Mouse (Mus musculus) heart, embryonic 15.5 days (tissue): ENCODE measurements at regions not wholly inside any gene's neighbourhood (a gene's known extent, or its start where the extent isn't known, plus 50 kb on each side); places are given as distances from the start of the nearest gene placed in this dataset.
"Not testable (repeated sequence)": the region's sequence is repeated elsewhere in the genome, so short reads cannot be mapped to it uniquely, and the experiment has no call there.

Experiments
- ATAC-seq: fragments of 200-750 bp; cut with Nextera tagmentation; replicated peaks from 2 replicates; pipeline ENCODE4 v1.8.0; 2017; ENCODE audit warnings: low read depth, moderate TSS enrichment; ENCODE audit not compliant: insufficient number of reproducible peaks, insufficient read depth, low FRiP score
- H3K27ac ChIP-seq: fragments of 300-500 bp; sonication (generic); 2 replicates; pipeline ENCODE4 v1.5.1; 2015; ENCODE audit warnings: mild to moderate bottlenecking, inconsistent platforms
- H3K27me3 ChIP-seq: fragments of 300-500 bp; sonication (generic); 2 replicates; pipeline ENCODE4 v1.6.1; 2015; ENCODE audit warnings: inconsistent platforms
- H3K36me3 ChIP-seq: fragments of 300-500 bp; sonication (generic); 2 replicates; pipeline ENCODE4 v1.6.1; 2015; ENCODE audit warnings: mild to moderate bottlenecking, inconsistent platforms
- H3K4me1 ChIP-seq: fragments of 300-500 bp; sonication (generic); replicated peaks from 2 replicates; pipeline ENCODE4 v1.6.1; 2015; ENCODE audit warnings: inconsistent platforms
- H3K4me2 ChIP-seq: fragments of 300-500 bp; sonication (generic); 2 replicates; pipeline ENCODE4 v1.6.1; 2015; ENCODE audit warnings: inconsistent platforms, mild to moderate bottlenecking, moderate library complexity
- H3K4me3 ChIP-seq: fragments of 300-500 bp; sonication (generic); 2 replicates; pipeline ENCODE4 v1.5.1; 2015; ENCODE audit warnings: mild to moderate bottlenecking, inconsistent platforms
- H3K9ac ChIP-seq: fragments of 300-500 bp; sonication (generic); 2 replicates; pipeline ENCODE4 v1.6.1; 2015; ENCODE audit warnings: mild to moderate bottlenecking, inconsistent platforms
- H3K9me3 ChIP-seq: fragments of 300-500 bp; sonication (generic); replicated peaks from 2 replicates; pipeline ENCODE4 v1.6.1; 2016; ENCODE audit warnings: inconsistent platforms
- WGBS: fragments of 180-500 bp; shearing (Covaris S2); methylation state at CpG from one replicate; pipeline ENCODE4 v1.1.7; 2015; ENCODE audit warnings: mixed read lengths; 5-methylcytosine and 5-hydroxymethylcytosine counted together

DNA sequence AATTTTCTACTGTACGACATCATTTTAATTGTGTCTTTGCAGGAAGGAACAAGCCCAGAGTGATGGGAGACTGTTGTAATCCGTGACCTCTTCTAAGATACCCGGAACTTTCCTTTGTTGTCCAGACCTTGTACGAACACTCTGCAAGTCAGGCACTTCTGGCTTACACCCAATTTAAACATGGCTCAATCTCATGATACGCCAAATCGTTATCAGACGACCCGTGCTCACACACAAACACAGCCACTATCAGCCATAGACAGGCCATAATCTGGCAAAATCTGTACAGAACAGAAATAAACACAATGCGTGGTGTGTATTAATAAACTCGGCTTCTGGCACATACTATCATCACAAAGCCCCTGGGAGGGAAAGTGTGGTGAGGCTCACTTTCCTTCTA lies 190.2 kb upstream of the Gm37988 start:
- no peak overlapping the region for H3K9ac ChIP-seq
- ATAC-seq, result peak; percentile 48
- H3K36me3 ChIP-seq, result no peaks in the 10 kb centered on the region
- WGBS, result 28% methylated on average over 10 of the region's 10 CpGs
- no peak overlapping the region for H3K4me3 ChIP-seq
- H3K4me2 ChIP-seq, result no peak overlapping the region
- no peaks in the 10 kb centered on the region for H3K27me3 ChIP-seq
- H3K9me3 ChIP-seq, result no peaks in the 10 kb centered on the region
- peak overlapping the region; percentile 45 for H3K27ac ChIP-seq
- H3K4me1 ChIP-seq, result peaks cover 4% of the 10 kb centered on the region; the same call in 1 of the 2 replicates

DNA sequence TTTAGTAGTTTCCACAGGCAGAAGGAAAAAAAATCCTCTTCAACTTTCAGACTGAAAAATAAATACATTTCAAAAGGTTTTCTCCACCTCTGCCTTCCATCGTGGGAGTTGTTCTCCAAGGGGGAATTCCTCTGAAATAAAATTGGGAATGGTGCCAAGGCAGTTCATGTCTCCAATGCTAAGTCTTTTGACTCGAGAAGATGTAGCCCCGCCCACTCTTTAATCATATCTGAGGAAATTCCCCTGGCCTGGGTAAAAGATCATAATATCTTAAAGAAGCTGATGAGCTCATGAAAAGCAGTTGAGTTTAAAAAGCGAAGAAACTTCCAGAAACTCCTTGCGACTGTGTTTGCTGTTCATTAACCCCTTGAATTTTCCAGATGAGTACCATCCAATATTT lies 185.3 kb upstream of the Gm37988 start:
- H3K9ac ChIP-seq, result no peak overlapping the region
- no peak for ATAC-seq
- no peaks in the 10 kb centered on the region for H3K27me3 ChIP-seq
- H3K36me3 ChIP-seq, result no peaks in the 10 kb centered on the region
- peaks cover 4% of the 10 kb centered on the region; the same call in 1 of the 2 replicates for H3K4me1 ChIP-seq
- H3K4me3 ChIP-seq, result no peak overlapping the region
- 36% methylated on average over 5 of the region's 5 CpGs for WGBS
- no peak overlapping the region for H3K4me2 ChIP-seq
- peak overlapping the region; percentile 47 for H3K27ac ChIP-seq
- no peaks in the 10 kb centered on the region for H3K9me3 ChIP-seq

DNA sequence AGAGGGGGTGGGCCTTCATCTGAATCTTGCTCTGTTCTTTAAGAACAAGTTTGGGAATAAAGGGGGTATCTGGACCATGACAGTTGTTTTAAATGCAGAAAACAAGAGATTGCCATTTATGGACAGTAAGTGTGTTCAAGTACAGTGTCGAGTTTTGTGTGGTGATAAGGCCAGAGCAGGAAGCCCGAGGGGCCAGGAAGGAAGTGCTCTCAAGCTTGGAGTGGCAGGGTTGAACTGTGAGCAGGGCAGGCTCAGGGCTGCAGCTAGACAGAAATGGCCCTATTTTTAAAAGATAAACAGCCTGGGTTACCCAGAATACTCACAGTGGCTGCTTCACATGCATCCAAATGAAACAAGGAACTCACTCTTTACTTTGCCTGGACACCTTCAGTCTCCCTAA lies 184.4 kb upstream of the Gm37988 start:
- no peaks in the 10 kb centered on the region for H3K9me3 ChIP-seq
- 8% methylated on average over 2 of the region's 2 CpGs for WGBS
- H3K9ac ChIP-seq, result no peak overlapping the region
- H3K4me2 ChIP-seq, result no peak overlapping the region
- H3K27me3 ChIP-seq, result no peaks in the 10 kb centered on the region
- H3K4me3 ChIP-seq, result no peak overlapping the region
- ATAC-seq, result no peak
- H3K4me1 ChIP-seq, result no peaks in the 10 kb centered on the region
- H3K27ac ChIP-seq, result peak overlapping the region; percentile 47
- no peaks in the 10 kb centered on the region for H3K36me3 ChIP-seq

DNA sequence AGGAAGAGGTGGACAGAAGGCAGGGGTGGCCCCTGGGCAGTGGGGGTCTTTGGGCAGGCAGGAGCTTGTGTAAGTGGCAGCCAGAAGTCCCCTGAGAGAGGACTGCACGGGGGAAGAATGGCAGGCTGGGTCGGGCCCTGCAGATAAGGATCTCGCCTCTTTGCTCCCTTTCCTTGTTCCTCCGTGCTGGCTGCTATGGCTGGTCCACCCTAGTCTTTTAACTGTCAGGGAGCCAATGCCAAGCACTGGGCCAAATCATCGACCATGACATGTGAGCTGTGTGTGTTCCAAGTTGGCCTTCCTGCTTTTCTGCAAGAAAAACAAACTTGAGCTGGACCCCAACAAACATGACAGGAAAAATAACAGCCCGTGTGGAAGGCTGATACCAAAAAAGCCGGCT lies 153.8 kb upstream of the Gm37988 start:
- H3K9ac ChIP-seq, result no peak overlapping the region
- H3K4me3 ChIP-seq, result no peak overlapping the region
- no peak overlapping the region for H3K27ac ChIP-seq
- 13% methylated on average over 7 of the region's 7 CpGs for WGBS
- ATAC-seq, result no peak
- H3K36me3 ChIP-seq, result no peaks in the 10 kb centered on the region
- H3K9me3 ChIP-seq, result no peaks in the 10 kb centered on the region
- H3K4me1 ChIP-seq, result no peaks in the 10 kb centered on the region
- H3K27me3 ChIP-seq, result no peaks in the 10 kb centered on the region
- H3K4me2 ChIP-seq, result no peak overlapping the region

DNA sequence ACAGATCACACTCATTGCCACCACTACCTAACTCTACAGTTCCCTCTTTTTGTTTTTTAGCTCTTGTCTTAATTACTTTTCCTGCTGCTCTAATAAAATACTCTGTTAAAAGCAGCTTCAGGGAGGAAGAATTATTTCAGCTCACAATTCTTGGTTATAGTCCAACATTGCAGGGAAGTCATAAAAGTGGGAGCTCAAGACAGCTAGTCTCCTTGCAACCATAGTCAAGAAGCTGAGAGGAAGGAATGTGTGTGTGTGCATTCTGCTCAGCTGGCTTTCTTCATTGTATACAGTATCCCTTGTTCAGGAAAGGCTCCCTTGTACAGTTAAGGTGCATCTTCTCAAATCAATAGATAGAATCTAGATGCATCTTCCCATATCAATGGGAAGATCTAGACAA lies 152.4 kb upstream of the Gm37988 start:
- Histone ChIP-seq H3K4me2 (no peak overlapping the region), H3K9me3 (no peaks in the 10 kb centered on the region), H3K27me3 (no peaks in the 10 kb centered on the region), H3K4me3 (no peak overlapping the region), H3K9ac (no peak overlapping the region), H3K27ac (no peak overlapping the region), H3K36me3 (no peaks in the 10 kb centered on the region), H3K4me1 (no peaks in the 10 kb centered on the region)
- ATAC-seq, result no peak

DNA sequence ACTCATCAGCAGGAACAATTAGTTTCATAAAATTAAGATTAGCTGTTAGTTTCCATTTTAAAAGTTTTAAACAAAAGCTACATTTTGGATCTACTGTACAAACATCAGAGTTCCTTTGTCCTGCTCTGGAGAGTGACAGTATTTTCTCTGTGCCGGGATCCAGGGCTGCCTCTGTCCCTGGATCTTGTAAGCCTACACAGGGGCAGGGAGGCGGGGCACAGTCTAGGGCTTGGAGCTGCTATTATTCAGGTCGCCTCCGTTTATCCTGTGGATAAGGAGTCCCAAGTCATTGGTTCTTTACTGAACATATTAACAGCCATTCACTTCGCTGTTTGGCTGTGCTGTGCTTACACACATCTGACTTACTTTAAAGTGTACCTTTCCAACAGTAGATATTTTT lies 150.8 kb upstream of the Gm37988 start:
- Histone ChIP-seq H3K27ac (no peak overlapping the region), H3K4me2 (no peak overlapping the region), H3K27me3 (no peaks in the 10 kb centered on the region), H3K4me1 (no peaks in the 10 kb centered on the region), H3K36me3 (no peaks in the 10 kb centered on the region), H3K4me3 (no peak overlapping the region), H3K9me3 (no peaks in the 10 kb centered on the region), H3K9ac (no peak overlapping the region)
- no peak for ATAC-seq
- WGBS, result 40% methylated on average over 5 of the region's 5 CpGs

DNA sequence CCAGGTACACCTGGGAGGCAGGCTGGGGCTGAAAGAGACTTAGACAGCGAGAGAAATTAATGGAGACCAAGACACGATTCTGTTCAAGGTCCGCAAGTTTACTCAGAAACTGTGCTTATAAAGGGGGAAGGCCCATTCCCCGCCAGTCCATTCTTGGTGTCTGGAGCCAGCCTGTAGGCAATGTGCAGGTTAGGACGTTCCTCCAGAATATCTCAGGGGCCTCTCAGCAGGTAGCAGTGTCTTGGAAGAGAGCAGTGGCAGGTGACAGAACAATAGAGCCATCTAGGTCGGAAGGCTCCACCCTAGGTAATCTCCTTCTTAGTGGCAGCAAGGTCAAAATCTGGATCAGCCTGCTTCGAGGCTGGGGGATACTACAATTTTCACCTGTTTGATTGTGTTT lies 147.6 kb upstream of the Gm37988 start:
- H3K27me3 ChIP-seq, H3K9me3 ChIP-seq, ATAC-seq, H3K4me1 ChIP-seq, H3K9ac ChIP-seq, H3K4me2 ChIP-seq, H3K27ac ChIP-seq, H3K36me3 ChIP-seq, H3K4me3 ChIP-seq: not testable (repeated sequence)
- WGBS, result 72% methylated on average over 7 of the region's 7 CpGs

DNA sequence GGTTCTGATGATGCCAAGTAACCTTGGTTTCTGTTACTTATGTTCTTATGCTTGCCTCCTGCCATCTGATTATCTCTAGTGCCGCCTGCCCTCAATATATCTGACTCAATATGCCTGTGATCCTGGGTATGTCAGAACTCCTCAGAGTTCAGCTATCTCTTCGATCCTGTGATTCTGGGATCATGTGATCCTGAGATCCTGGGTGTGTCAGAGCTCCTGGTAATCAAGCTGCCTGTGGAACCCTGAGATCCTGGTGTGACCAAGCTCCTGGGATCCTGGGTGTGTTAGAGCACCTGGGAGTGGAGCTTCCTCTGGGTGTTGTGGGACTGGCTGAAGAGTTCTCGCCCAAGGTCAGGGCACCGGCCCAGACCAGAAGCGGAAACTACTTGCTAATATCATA lies 147.1 kb upstream of the Gm37988 start:
- H3K4me2 ChIP-seq, H3K9me3 ChIP-seq, H3K4me1 ChIP-seq, H3K27me3 ChIP-seq, H3K9ac ChIP-seq, H3K36me3 ChIP-seq, ATAC-seq, H3K4me3 ChIP-seq, H3K27ac ChIP-seq: not testable (repeated sequence)
- 91% methylated on average over 5 of the region's 5 CpGs for WGBS

DNA sequence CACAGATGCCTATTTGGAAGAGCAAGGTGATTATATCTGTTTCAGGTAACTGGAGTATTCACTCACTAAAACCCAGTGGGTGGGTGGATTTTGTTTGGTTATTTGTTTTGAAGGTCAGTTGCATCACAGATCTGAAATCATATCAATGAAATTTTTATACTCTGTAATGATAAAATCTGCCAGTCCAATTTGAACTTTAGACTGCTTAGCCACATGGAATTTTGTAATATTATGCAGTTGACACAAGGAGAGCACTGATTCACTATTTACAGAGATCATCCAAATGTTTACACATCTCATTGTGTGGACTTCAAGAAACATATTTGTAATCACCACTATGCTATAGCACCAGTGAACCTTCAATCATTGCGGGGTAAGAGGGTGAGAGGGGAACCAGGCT lies 145.9 kb upstream of the Gm37988 start:
- no peak for ATAC-seq
- no peaks in the 10 kb centered on the region for H3K36me3 ChIP-seq
- WGBS, result 73% methylated on average over 1 of the region's 1 CpGs
- no peaks in the 10 kb centered on the region for H3K4me1 ChIP-seq
- H3K4me2 ChIP-seq, result no peak overlapping the region
- H3K27ac ChIP-seq, result no peak overlapping the region
- H3K4me3 ChIP-seq, result no peak overlapping the region
- H3K9ac ChIP-seq, result no peak overlapping the region
- no peaks in the 10 kb centered on the region for H3K27me3 ChIP-seq
- H3K9me3 ChIP-seq, result no peaks in the 10 kb centered on the region

DNA sequence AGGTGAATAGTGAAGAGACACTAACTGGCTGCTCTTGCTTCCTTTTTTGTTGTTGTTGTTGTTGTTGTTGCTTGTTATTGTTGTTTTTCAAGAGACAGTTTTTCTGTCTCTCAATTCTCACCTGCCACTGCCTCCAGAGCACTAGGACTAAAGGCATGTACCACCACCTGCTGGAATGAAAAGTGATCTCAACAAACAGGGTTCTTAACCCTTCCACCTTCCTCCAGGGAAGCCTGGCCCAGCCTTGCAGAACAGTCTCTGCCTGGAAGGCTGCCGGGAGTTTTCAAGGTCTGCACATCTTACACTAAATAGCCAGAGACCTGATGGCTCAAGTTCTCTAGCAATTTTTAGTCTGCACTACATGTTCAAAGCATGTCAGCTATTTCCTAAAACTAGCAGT lies 138.0 kb upstream of the Gm37988 start:
- Histone ChIP-seq H3K9ac (no peak overlapping the region), H3K9me3 (no peaks in the 10 kb centered on the region), H3K27me3 (no peaks in the 10 kb centered on the region), H3K27ac (no peak overlapping the region), H3K36me3 (no peaks in the 10 kb centered on the region), H3K4me3 (no peak overlapping the region), H3K4me1 (peaks cover 4% of the 10 kb centered on the region; the same call in 1 of the 2 replicates), H3K4me2 (no peak overlapping the region)
- ATAC-seq, result no peak
- WGBS, result 42% methylated on average over 1 of the region's 1 CpGs

DNA sequence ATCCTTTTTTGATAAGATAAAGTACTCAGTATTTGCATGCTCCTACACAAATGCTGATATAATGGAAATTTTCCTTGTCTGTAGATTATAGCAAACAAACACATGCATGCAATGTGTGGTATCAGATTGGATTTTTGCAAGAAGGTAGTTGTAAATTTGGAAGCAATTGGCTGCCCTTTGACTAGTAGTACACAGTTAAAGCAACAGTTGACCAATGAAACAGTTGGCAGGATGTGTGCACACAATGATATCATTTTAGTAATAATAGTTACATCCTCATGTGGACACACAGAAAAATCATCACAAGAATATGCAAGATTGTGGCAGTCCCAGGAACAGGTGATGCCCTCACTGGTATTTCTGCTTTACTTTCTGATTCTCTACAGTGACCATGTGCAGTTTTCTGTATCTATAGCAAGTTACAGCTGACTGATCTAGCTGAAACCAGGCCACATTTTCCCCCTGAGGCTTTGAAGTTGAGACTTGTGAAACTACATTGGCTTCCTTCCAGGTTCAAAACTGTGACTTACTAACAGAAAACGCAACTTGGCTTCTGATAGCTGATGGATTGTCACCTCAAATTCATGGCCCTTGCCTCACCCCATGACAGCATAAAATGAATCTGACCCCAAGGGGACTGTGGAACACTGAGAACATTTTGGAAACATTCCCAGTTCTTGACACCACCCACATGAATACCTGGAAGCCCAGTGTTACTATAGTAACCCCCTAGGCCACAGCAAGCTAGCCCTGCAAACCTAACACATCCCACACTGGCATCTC lies 136.3 kb upstream of the Gm37988 start:
- no peak overlapping the region for H3K27ac ChIP-seq
- no peak for ATAC-seq
- H3K4me1 ChIP-seq, result peaks cover 4% of the 10 kb centered on the region; the same call in 1 of the 2 replicates

DNA sequence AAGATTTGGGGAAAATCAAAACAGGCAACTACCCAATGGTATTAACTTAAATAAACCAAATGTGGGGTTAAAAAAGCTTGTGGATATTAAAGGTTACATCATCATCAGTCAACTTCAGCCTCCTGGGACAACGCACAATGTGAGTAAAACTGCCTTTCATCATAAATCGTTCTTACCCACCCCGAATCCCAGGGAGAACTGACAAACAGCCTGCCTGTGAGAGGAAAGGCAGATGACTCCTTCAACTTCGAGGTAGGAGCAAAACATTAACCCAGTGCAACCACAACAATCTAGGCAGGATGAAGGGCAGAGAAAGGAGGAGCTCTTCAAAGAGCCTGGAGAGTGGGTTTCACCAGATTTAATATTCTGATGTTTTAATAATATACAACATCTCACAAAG lies 135.3 kb upstream of the Gm37988 start:
- Histone ChIP-seq H3K4me2 (no peak overlapping the region), H3K4me1 (peaks cover 4% of the 10 kb centered on the region; the same call in 1 of the 2 replicates), H3K9me3 (no peaks in the 10 kb centered on the region), H3K36me3 (no peaks in the 10 kb centered on the region), H3K4me3 (no peak overlapping the region), H3K27me3 (no peaks in the 10 kb centered on the region), H3K9ac (no peak overlapping the region), H3K27ac (no peak overlapping the region)
- ATAC-seq, result no peak
- 49% methylated on average over 4 of the region's 4 CpGs for WGBS

More for the DNA sequence above, 136.3 kb upstream of the Gm37988 start:
- H3K4me3 ChIP-seq, result no peak overlapping the region
- no peak overlapping the region for H3K9ac ChIP-seq
- no peak overlapping the region for H3K4me2 ChIP-seq
- 25% methylated on average over 1 of the region's 1 CpGs for WGBS
- no peaks in the 10 kb centered on the region for H3K27me3 ChIP-seq
- H3K9me3 ChIP-seq, result no peaks in the 10 kb centered on the region
- no peaks in the 10 kb centered on the region for H3K36me3 ChIP-seq
